Mouse (Mus musculus) regulatory T cell (primary cell): ENCODE results near the gene Dennd5a.
"Not testable (repeated sequence)": the region's sequence is repeated elsewhere in the genome, so short reads cannot be mapped to it uniquely, and the experiment has no call there.

Experiments
- in situ Hi-C: fragments of 300-600 bp; cut with MboI, MseI; formaldehyde crosslinking; loops from one replicate; pipeline ENCODE4 v1.15.1; 2025; ENCODE audit warnings: high pct_unique_total_duplicates

Dennd5a gene

DNA sequence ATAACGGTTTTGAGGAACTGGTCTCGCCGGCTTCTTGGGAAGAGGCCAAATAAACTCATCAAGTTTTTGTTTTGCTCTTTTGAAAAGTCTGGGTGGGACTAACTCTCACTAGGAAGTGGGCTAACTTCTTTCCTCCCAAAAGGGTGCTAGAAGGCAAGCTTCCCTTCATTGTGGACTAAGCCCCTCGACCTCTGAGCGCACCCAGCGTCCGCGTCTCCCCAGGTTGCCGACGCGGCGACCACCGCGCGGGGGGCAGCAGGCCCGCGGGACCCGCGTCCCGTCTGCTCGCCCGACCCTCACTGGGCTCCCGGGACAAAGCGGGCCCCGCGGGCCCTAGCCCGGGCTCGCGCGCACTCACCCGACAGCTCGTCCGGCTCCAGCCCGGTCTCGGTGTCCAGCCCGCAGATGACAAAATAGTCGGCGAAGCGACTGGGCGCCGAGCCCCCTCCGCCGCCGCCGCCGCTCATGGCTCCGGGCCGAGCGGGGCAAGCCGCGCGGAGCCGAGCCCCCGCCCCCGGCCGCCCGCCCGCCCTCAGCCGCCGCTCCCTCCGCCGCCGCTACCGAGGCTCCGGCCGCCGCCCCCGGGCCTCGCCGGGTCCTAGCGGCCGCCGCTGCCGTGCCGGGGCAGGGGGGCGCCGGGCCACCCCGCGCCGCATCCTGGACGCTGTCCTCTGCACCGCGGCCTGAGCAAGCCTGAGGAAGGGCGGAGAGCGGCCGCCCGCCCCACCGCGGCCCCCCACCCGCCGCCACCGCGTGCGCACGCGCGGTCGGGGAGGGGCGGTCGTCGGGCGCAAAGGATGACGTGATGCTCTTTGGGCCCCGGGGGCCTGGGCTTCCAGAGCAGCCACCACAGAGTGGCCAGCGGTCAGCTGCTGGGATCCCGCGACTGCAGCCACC, at the start of gene Dennd5a:
TSS of gene Dennd5a (minus strand) at position 755 of the 897 bp plus-strand sequence.
- in situ Hi-C loops: loop anchor here (10.0 kb wide), 1 partner anchor 665 kb away; the partner anchor contains the start of gene Adm

- in situ Hi-C loops: no loop called here
Observed at GRCm38 (mm10) chr7:110009084-110009483, 48.8 kb upstream of the Dennd5a start.

DNA sequence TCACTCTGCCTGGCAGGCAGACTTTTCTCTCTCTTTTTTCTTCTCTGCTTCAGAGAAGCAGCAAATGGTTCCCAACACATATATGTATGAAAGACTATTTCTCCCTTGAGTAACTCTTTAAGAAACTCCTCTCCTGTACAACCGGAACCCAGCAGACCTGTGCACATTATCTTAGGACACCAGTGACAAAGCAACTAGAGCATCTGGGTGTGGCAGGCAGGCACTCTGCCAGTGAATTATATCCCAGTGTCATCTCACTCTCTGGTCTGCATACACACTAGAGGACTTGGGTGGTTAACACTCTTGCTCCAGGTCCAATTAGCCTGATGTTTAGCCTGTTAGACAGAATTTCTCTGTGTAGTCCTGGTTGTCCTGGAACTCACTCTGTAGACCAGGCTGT, 48.2 kb upstream of the Dennd5a start:
- in situ Hi-C loops: no loop called here

GRCm38 (mm10) chr7:110006471-110007195, 46.4 kb upstream of the Dennd5a start:
- in situ Hi-C loops: no loop called here

- in situ Hi-C loops: no loop called here
Observed at GRCm38 (mm10) chr7:110005976-110006375, 45.7 kb upstream of the Dennd5a start.

DNA sequence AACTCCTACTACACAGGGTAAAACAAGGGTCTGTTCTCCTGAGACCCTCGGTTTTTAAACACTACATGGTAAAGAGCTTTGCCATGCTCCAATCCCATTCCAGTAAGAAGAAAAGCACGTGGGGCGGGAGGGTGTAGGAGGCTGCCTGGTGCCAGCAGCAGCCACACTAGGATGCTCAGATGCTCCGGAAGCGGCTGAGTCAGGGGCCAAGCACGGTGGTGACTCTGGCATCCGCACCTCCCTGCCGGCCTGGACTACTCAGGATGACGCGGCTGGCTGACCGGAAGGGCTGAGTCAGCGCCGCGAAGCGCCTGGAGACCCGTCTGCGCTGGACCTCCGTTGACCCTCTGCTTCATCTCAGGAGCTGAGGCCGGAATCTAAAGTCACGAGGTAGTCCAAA, 42.7 kb upstream of the Dennd5a start:
- in situ Hi-C loops: no loop called here

- in situ Hi-C loops: no loop called here
Observed at GRCm38 (mm10) chr7:110002092-110002491, 41.8 kb upstream of the Dennd5a start.

GRCm38 (mm10) chr7:109998388-109998787, 38.1 kb upstream of the Dennd5a start:
- in situ Hi-C loops: no loop called here

GRCm38 (mm10) chr7:109993157-109993959, 33.1 kb upstream of the Dennd5a start:
- in situ Hi-C loops: no loop called here

DNA sequence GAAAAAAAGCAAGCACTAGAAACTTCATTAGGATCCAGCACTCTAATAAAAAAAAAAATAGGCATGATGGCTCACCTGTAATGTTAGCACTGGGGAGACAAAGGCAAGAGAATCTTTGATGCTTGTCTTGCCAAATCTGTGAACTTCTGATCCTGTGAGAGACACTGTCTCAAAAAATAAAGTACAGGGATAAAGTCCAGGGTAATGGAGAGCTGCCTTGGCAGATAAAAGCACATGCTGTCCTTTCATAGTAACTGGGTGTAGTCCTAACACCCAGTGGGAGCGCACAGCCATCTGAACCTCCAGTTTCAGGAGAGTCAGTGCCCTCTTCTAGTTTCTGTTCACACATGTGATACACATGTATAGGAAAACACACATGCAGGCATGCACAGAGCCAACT, 31.0 kb upstream of the Dennd5a start:
- in situ Hi-C loops: no loop called here

DNA sequence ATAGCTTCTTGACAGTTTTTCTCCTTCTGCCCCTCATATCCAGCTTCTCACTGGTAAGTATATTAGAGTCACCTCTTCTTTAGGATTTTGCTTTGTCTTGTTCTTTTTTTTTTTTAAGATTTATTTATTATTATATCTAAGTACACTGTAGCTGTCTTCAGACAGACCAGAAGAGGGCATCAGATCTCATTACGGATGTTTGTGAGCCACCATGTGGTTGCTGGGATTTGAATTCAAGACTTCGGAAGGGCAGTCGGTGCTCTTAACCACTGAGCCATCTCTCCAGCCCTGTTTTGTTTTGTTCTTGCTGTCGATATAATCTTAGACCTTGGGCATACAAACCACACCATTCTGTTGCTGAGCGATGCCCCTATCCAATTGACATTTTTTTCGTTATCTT, 26.5 kb upstream of the Dennd5a start, which contains the start of gene Tmem41b:
TSS of gene Tmem41b (minus strand) at position 155 of the 400 bp plus-strand sequence.
- in situ Hi-C loops: not testable (repeated sequence)

DNA sequence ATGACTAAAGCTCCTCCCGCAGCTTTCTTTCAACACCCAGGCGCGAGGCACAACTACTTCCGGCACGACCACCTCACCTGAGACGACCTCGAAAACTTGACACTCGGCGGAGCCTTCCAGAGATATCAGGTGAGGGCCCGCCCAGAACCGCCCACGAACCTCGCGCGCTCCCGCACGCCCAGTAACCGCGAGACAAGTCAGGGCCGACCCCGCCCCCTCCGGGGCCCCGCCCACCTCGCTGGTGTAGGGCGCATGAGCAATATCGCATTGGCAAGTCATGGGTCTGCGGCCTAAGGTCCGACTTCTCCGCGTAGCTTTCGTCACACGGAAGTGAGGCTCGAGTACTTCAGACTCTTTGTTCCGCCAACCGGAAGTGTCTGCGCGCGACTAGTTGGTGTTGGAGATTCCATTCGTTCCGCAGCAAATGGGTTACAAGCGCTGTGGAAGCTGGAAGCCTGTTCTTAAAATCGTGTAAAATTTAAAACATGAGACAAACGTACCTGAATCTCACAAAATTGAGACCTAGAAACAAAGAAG, 25.9 kb upstream of the Dennd5a start:
- in situ Hi-C loops: no loop called here

- in situ Hi-C loops: no loop called here
Observed at GRCm38 (mm10) chr7:109985661-109986132, 25.4 kb upstream of the Dennd5a start.

DNA sequence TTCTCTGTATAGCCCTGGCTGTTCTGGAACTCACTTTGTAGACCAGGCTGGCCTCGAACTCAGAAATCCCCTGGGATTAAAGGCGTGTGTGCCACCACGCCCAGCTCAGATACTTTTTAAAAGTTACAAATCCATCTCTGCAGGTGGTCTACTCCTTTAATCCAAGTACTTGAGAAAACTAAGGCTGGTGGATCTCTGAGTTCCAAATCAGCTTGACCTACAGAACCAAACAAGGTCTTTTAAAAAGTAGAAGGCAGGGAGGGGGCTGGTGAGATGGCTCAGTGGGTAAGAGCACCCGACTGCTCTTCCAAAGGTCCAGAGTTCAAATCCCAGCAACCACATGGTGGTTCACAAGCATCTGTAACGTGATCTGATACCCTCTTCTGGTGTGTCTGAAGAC, 24.3 kb upstream of the Dennd5a start:
- in situ Hi-C loops: not testable (repeated sequence)

DNA sequence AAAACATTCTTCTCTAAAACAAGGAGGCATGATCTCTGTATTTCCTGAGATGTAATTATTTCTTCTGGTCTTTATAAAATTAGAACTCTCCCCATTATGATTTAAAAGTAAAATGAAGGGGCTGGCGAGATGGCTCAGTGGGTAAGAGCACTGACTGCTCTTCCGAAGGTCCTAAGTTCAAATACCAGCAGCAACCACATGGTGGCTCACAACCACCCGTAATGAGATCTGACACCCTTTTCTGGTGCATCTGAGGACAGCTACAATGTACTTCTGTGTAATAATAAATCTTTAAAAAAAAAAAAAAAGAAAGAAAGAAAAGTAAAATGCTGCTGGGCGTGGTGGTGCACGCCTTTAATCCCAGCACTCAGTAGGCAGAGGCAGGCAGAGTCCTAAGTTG, 16.9 kb upstream of the Dennd5a start:
- in situ Hi-C loops: not testable (repeated sequence)

DNA sequence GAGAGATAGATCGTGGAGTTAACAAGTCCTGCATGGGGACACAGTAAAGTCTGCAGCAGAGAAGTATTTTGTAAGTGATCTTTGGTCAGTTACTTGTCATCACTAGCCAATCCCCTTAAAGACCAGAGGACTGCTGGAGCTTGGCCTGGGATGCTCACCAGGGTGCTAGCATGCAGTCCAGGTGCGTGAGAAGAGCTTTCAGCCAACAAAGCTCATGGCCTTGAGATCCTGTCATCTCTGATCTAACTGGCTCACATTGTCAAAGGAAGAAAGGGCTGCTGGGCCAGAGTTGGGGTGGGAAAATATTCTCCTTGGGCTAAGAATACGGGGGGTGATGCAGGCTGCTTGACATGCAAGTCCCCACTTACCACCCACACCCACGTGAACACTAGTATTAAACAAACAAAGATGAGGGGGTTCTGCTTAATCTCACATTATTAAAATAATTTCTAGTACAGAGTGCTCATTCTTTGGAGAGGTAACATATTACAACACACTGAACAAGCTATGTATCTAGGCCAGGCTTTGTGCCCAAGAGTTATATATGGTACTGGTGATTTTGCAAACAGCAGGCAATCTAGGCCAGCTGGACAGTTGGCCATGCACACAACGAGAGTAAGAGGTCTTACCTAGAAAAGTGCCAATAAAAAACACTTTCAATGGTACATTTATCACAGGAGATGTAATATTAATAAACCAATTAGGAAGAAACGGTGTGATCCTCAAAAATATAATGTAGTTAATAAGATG, 15.9 kb upstream of the Dennd5a start:
- in situ Hi-C loops: no loop called here

DNA sequence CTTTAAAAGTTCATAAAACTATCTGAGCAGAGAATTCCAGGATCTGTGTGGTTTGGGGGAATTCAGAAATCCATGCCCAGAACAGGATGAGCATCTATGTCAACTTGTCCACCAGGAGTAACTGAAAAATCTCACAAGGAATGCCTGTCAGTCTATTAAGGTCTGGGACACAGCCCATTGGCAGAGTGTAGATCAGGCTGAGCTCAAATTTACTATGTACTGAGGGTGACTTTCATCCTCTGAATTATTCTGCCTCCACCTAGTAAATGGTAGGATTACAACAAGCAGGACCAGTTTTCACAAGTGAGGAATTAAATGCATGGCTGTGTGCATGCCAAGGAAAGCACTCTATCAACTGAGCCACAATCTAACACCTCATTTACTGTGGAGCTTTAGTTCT, 9.3 kb upstream of the Dennd5a start:
- in situ Hi-C loops: no loop called here

GRCm38 (mm10) chr7:109968924-109969450, 8.7 kb upstream of the Dennd5a start:
- in situ Hi-C loops: no loop called here

- in situ Hi-C loops: no loop called here
Observed at GRCm38 (mm10) chr7:109967805-109968579, 7.7 kb upstream of the Dennd5a start.

DNA sequence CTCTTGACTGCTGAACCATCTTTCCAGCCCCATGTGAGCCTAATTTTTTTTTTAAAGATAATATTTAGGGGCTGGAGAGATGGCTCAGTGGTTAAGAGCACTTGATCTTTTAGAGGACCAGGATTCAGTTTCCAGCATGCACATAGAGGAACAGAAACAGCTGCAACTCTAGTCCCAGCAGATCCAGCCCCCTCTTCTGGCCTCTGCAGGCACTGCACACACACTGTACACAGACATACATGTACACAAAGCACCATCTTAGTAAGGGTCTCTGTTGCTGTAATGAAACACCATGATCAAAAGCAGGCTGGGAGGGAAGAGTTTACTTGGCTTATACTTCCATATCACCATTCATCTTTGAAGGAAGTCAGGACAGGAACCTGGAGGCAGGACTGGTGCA, 5.4 kb upstream of the Dennd5a start:
- in situ Hi-C loops: no loop called here
